Mouse (Mus musculus) large intestine, adult 2 months (tissue): ENCODE measurements around the gene Ermp1. TPM values are rescaled to one million over a fixed set of nuclear protein-coding genes. Genes with fewer than 3 reads are reported as not detected.
"Not testable (repeated sequence)": the region's sequence is repeated elsewhere in the genome, so short reads cannot be mapped to it uniquely, and the experiment has no call there.

Experiments used
- DNase-seq: peaks from one replicate; pipeline ENCODE4 v3.0.0-alpha.2; 2012; ENCODE audit warnings: low read depth, low spot score
- WGBS: fragments of 180-500 bp; shearing (Covaris S2); methylation state at CpG from one replicate; pipeline ENCODE4 v1.1.7; 2018; 5-methylcytosine and 5-hydroxymethylcytosine counted together
- polyA plus RNA-seq: library from polyadenylated mRNA; depleted of rRNA; stranded (reverse); fragments of >200 nt; gene quantifications from 2 replicates; pipeline ENCODE4 v1.2.3, GENCODE M21; 2012; rRNA removed

The Ermp1 gene
- polyA plus RNA-seq, 1 experiment, result 11.2 TPM

- no peak for DNase-seq
- 69% methylated on average over 4 of the region's 4 CpGs for WGBS
Measured at GRCm38 (mm10) chr19:29607521-29607920, 40.7 kb downstream of the Ermp1 start.

DNA sequence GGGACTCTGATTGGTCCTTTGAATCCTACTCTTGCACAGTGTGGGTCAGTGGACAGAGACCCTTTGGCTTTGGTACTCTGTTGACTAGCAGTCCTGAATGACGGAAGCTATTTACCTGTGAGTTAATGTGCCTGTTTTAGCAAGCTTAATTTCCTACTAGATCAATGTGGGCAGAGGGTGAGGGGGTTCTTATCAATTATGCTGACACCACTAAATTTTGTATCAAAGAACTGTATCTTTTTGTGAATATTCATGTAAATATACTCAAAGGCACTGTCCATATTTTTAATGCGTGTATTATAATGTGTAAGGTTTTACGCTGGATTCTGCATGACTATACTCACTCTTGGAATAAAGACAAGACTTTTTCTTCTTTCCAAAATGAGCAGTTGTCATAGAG is 43.6 kb downstream of the Ermp1 start:
- DNase-seq, result no peak
- WGBS, result 93% methylated on average over 3 of the region's 3 CpGs

DNA sequence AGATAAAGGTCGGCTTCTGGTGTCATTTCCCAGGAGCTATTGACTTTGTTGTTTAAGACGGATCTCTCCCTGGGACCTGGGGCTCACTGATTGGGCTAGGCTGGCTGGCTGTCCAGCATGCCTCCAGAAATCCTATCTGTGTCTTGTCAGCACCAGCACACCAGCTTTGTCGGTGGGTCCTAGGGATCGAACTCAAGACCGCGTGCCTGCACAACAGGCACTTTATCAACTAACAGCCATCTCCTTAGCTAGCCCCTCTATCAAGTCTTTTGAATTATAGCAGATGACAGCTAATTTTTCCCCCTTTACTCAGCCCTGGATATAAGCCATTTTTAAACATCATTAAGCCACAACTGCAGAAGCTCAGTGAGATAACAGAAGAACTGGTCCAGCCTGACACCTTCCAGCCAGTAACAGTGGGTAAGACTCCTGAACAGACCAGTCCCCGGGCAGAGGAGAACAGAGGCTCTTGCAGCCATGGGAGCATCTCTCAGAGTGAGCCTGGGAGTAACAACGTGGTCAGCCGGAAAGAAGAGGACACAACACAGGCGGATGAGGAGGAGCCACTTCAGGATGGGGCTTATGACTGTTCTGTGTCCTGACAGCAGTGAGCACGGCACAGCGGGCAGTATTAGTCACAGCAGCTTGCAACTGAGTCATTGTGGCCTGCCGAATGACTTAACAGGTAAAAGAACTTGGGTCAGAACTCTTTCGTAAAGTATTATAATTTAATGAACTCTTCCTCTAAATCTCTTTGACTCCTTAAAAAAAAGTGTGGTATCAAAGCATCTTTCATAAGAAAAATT is 44.5 kb downstream of the Ermp1 start:
- WGBS, result 89% methylated on average over 14 of the region's 14 CpGs
- no peak for DNase-seq

GRCm38 (mm10) chr19:29598981-29599380 is 49.2 kb downstream of the Ermp1 start:
- WGBS, result 59% methylated on average over 5 of the region's 5 CpGs
- DNase-seq, result no peak

GRCm38 (mm10) chr19:29596985-29597384 is 51.2 kb downstream of the Ermp1 start:
- DNase-seq, result no peak
- WGBS, result 95% methylated on average over 2 of the region's 2 CpGs

DNA sequence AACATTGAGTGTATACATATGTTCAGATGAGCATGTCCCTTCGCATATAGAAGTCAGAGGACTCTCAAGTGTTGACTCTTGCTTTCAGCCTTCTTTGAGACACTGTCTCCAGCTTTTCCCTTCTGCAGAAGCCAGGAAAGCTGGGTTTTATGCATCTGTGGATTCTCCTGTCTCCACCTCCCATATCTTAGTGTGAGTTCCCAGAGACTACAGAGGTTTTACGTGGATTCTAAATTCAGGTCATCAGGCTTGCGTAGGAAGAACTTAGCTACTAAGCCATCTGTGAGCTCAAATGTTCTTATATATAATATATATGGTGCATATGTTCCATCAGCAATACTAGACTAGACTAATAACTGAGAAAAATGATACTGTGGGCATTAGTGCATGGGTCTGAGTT is 51.9 kb downstream of the Ermp1 start:
- DNase-seq, result no peak

GRCm38 (mm10) chr19:29593783-29594182 is 54.4 kb downstream of the Ermp1 start:
- not testable (repeated sequence) for DNase-seq
- 93% methylated on average over 3 of the region's 3 CpGs for WGBS

More for the DNA sequence above, 51.9 kb downstream of the Ermp1 start:
- 93% methylated on average over 3 of the region's 3 CpGs for WGBS

GRCm38 (mm10) chr19:29583734-29584133 is 64.5 kb downstream of the Ermp1 start:
- 88% methylated on average over 6 of the region's 6 CpGs for WGBS
- no peak for DNase-seq

GRCm38 (mm10) chr19:29582439-29582838 is 65.8 kb downstream of the Ermp1 start:
- no peak for DNase-seq
- WGBS, result 48% methylated on average over 2 of the region's 2 CpGs

GRCm38 (mm10) chr19:29566512-29566911 is 81.7 kb downstream of the Ermp1 start:
- 74% methylated on average over 1 of the region's 1 CpGs for WGBS
- no peak for DNase-seq

DNA sequence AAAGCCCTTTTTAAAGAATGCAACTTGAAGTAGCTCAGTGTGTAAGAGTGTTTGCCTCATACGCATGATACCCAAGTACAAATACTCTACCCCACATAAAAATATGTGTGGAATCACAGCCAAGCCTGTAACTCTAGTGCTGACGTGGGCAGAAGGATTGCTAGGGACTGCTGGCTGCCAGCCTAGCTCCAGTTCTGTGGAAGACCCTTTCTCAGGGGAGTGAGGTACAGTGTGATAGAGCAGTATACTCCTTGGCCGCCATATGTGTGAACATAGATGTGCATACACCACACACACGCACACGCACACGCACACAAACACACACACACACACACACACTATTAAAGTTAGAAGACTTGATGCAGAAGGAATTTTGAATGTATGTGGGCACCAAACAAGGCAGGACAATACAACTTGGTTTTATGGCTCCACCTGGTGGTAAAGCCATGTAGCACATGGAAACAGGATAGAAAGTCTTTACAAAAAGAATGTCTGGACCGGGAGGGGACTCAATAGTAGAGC is 84.9 kb downstream of the Ermp1 start:
- DNase-seq, result peak; percentile 42
- WGBS, result 53% methylated on average over 7 of the region's 7 CpGs

DNA sequence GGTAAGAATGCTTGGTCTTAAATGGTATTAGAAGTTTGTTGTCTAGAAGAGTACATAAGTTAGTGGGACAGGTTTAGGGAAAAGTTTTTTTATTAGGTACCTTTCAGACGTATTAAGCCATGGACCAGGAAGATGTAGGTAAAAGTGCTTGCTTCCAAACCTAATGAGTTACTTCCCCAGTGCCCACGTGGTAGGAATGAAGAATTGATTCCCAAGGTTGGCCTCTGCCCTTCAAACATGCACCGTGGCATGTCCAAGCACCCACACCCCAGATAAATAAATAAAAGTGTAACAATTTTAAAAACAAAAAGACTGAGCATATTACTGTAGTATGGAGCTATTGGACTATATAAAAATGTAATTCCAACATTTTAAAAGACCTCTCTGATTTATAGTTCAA is 85.6 kb downstream of the Ermp1 start:
- 25% methylated on average over 3 of the region's 3 CpGs for WGBS

DNA sequence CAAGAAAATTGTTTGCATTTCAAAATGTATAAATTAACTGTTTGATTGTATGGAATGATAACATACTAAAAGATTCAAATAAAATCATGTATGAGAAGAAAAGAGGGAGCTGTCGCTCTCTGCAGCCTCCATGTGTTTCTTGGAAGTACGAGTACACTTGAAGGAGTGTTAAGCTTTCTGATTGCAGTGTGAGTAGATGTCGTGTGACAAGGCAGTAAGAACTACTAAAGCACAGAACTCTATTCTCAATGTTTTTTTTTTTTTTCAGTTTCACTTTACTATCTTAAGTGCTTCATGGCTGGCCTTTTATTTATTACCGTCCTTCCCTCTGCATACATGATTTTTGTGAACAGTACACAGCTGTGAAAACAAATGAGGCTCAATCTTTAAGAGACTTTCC is 86.0 kb downstream of the Ermp1 start:
- DNase-seq, result no peak
- 59% methylated on average over 4 of the region's 4 CpGs for WGBS

More for the DNA sequence above, 85.6 kb downstream of the Ermp1 start:
- no peak for DNase-seq

Other genes starting within 250 kb of the Ermp1 start
- 0.45 and 1.3 TPM in 2 replicates for gene Pdcd1lg2, start 237.5 kb downstream of the Ermp1 start, polyA plus RNA-seq
- 4.9 and 9.8 TPM in 2 replicates for gene Ric1, start 126.1 kb downstream of the Ermp1 start, polyA plus RNA-seq
- not detected in 2 replicates for gene Mlana, start 49.4 kb upstream of the Ermp1 start, polyA plus RNA-seq
- 5.5 and 10.3 TPM in 2 replicates for gene 9930021J03Rik, start 157.6 kb upstream of the Ermp1 start, polyA plus RNA-seq
- gene Ranbp6, start 164.6 kb upstream of the Ermp1 start, polyA plus RNA-seq, result 1.4 and 2.3 TPM in 2 replicates